ENCODE assay signal across 27 mouse cellular contexts in the genomic region with DNA sequence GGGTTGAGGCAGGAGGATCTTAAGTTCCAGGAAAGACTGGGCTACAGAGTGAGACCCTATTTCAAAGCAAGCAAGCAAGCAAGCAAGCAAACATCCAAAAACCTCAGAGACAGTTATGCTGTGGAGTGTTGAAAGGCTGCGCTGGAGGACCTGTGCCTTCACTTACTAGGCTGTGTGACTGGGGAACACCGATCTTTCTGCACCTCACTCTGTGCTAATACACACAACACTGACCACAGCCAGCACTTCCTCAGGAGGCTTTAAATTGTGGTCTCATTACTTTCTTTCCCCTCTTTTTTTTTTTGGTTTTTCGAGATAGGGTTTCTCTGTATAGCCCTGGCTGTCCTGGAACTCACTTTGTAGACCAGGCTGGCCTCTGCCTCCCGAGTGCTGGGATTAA. TPM values are rescaled to one million over a fixed set of nuclear protein-coding genes. Genes with fewer than 3 reads are reported as not detected.
DNase-seq lines count a peak whose midpoint lies in the region; ATAC-seq and TF ChIP-seq lines count a peak whose summit lies in the region.
"Had no signal": no experiment of that assay in that cellular context is flagged by ENCODE, and none has a peak within 500 bp of the region (broad histone marks: within the 10 kb centered on the region; RNA-seq: fewer than 3 reads in every experiment).

No protein-coding gene starts in this region.

- TF ChIP-seq POLR2A in MEL (IDR thresholded peaks at IDR 0.05; ENCODE audit: control insufficient read depth in 1 of 2, insufficient read depth in 1 of 2, low read depth in 1 of 2, low read length in 2 of 2, poor library complexity in 1 of 2) = no peak

- H3K4me2 ChIP-seq in liver, embryonic 12.5 days = no peak overlapping the region
- H3K4me2 ChIP-seq in liver, embryonic 16.5 days (ENCODE audit: low read depth, low read length) = no peak overlapping the region
- H3K4me2 ChIP-seq: embryonic facial prominence, embryonic 15.5 days; hindbrain, embryonic 14.5 days; intestine, embryonic 15.5 days had no signal

- no peak for ATAC-seq in liver, embryonic 12.5 days
- no peak for ATAC-seq in liver, embryonic 16.5 days (ENCODE audit: low read depth)
- ATAC-seq: forebrain, postnatal 0 days; intestine, embryonic 15.5 days; Patski had no signal

- no peak for TF ChIP-seq CTCF in MEL (IDR thresholded peaks at IDR 0.05 in 2 of 3, conservative IDR thresholded peaks at IDR 0.05 in 1 of 3; ENCODE audit: control insufficient read depth in 1 of 3, insufficient read depth in 1 of 3, low read depth in 2 of 3, low read length in 3 of 3, poor library complexity in 1 of 3, severe bottlenecking in 1 of 3)

- H3K4me3 ChIP-seq in liver, embryonic 12.5 days = no peak overlapping the region
- no peak overlapping the region for H3K4me3 ChIP-seq in MEL (ENCODE audit: control insufficient read depth in 1 of 2, insufficient read depth in 1 of 2, low read depth in 2 of 2, low read length in 2 of 2)
- H3K4me3 ChIP-seq in liver, embryonic 16.5 days (ENCODE audit: low read depth, low read length) = no peak overlapping the region
- H3K4me3 ChIP-seq: embryonic facial prominence, embryonic 15.5 days; erythroblast, embryonic 14.5 days; heart, embryonic 10.5 days; hindbrain, embryonic 10.5 days; intestine, embryonic 15.5 days had no signal

- H3K27ac ChIP-seq in liver, embryonic 12.5 days = peak overlapping the region; percentile 37; the same call in 1 of the 2 replicates
- no peak overlapping the region; the same call in 1 of the 2 replicates for H3K27ac ChIP-seq in MEL (ENCODE audit: control insufficient read depth, low read depth, low read length)
- H3K27ac ChIP-seq in liver, embryonic 16.5 days (ENCODE audit: low read length) = peak overlapping the region; percentile 42; the same call in 1 of the 2 replicates
- H3K27ac ChIP-seq: embryonic facial prominence, embryonic 15.5 days; heart, embryonic 10.5 days; hindbrain, embryonic 10.5 days; hindbrain, embryonic 14.5 days; intestine, embryonic 15.5 days had no signal

- H3K9ac ChIP-seq in liver, embryonic 12.5 days = no peak overlapping the region
- H3K9ac ChIP-seq in MEL (ENCODE audit: control insufficient read depth, low read depth, low read length, poor library complexity, severe bottlenecking) = no peak overlapping the region
- no peak overlapping the region for H3K9ac ChIP-seq in liver, embryonic 16.5 days (ENCODE audit: low read depth, low read length)
- H3K9ac ChIP-seq: embryonic facial prominence, embryonic 15.5 days; forebrain, postnatal 0 days; hindbrain, embryonic 14.5 days; intestine, embryonic 15.5 days had no signal

- no peaks in the 10 kb centered on the region for H3K27me3 ChIP-seq in liver, embryonic 12.5 days (replicated peaks)
- no peaks in the 10 kb centered on the region for H3K27me3 ChIP-seq in MEL (ENCODE audit: control insufficient read depth in 1 of 2, insufficient read depth in 2 of 2, low read length in 2 of 2)
- no peaks in the 10 kb centered on the region for H3K27me3 ChIP-seq in liver, embryonic 16.5 days (ENCODE audit: control insufficient read depth, insufficient read depth, low read depth, low read length)
- H3K27me3 ChIP-seq: embryonic facial prominence, embryonic 15.5 days; intestine, embryonic 15.5 days; Patski had no signal

- H3K4me1 ChIP-seq in liver, embryonic 12.5 days = peaks cover 34% of the 10 kb centered on the region
- peaks cover 0 to 7% of the 10 kb centered on the region in 2 experiments; a peak in 2 of 4 replicates for H3K4me1 ChIP-seq in MEL (ENCODE audit: control insufficient read depth in 1 of 2, insufficient read depth in 2 of 2, low read length in 2 of 2)
- H3K4me1 ChIP-seq in liver, embryonic 16.5 days (ENCODE audit: control insufficient read depth, low read depth, low read length) = peaks cover 8% of the 10 kb centered on the region
- H3K4me1 ChIP-seq: hindbrain, embryonic 10.5 days; intestine, embryonic 15.5 days had no signal

- no peak for TF ChIP-seq EP300 in MEL (IDR thresholded peaks at IDR 0.05; ENCODE audit: low read depth in 1 of 2, low read length in 2 of 2)

- DNase-seq in liver = no peak
- DNase-seq in 416B (ENCODE audit: low read depth) = peak; percentile 41
- no peak for DNase-seq in MEL (ENCODE audit: low read depth, low spot score)
- DNase-seq in lung, adult 18-20 months = no peak
- DNase-seq in testis, postnatal 10 days (ENCODE audit: low spot score) = no peak
- DNase-seq: adrenal gland, postnatal 25 days; cerebellum, adult 2 months; cerebellum, postnatal 10 days; embryo, embryonic 11 days; gastrocnemius, postnatal 36 days; heart, adult 18-20 months; heart, postnatal 14 days had no signal

- peaks cover 99% of the 10 kb centered on the region for H3K36me3 ChIP-seq in liver, embryonic 12.5 days
- H3K36me3 ChIP-seq in MEL (ENCODE audit: control insufficient read depth in 1 of 2, insufficient read depth in 2 of 2, low read length in 2 of 2) = peaks cover 10 to 49% of the 10 kb centered on the region in 2 experiments
- peaks cover 55% of the 10 kb centered on the region for H3K36me3 ChIP-seq in liver, embryonic 16.5 days (ENCODE audit: control insufficient read depth, insufficient read depth)

- 75% methylated on average over 4 of the region's 4 CpGs for WGBS in liver, embryonic 12.5 days (ENCODE audit: insufficient replicate concordance)
- WGBS in liver, embryonic 16.5 days (ENCODE audit: insufficient replicate concordance) = 67% methylated on average over 4 of the region's 4 CpGs

- no peaks in the 10 kb centered on the region for H3K9me3 ChIP-seq in liver, embryonic 12.5 days (replicated peaks)
- no peaks in the 10 kb centered on the region for H3K9me3 ChIP-seq in MEL (replicated peaks; ENCODE audit: insufficient read depth, low read length)
- H3K9me3 ChIP-seq in liver, embryonic 16.5 days (replicated peaks; ENCODE audit: control insufficient read depth, low read length) = no peaks in the 10 kb centered on the region
- H3K9me3 ChIP-seq: embryonic facial prominence, embryonic 15.5 days; G1E; heart, embryonic 10.5 days; hindbrain, embryonic 10.5 days; intestine, embryonic 15.5 days had no signal

- H3K79me2 ChIP-seq in MEL (ENCODE audit: control insufficient read depth, insufficient read depth, low read length, poor library complexity) = peaks cover 16% of the 10 kb centered on the region

- no peak for TF ChIP-seq RAD21 in MEL (IDR thresholded peaks at IDR 0.05; ENCODE audit: low read depth, low read length)

TF ChIP-seq in MEL, 35 proteins besides CTCF, POLR2A, EP300 and RAD21:
- 0 out of 2 replicates have a peak, but pooled peaks have one; percentile 7 for TF ChIP-seq POLR2AphosphoS2 (IDR thresholded peaks at IDR 0.05; ENCODE audit: low read length)
- no peak for TF ChIP-seq MEF2A (IDR thresholded peaks at IDR 0.05; ENCODE audit: extremely low read depth, insufficient replicate concordance, low read depth, low read length, poor library complexity, severe bottlenecking)

RNA-seq across cellular contexts. Expression of a gene that starts 8.2 kb away (rescaled TPM):
- 66.4 and 66.8 TPM in 2 replicates for polyA plus RNA-seq in liver, embryonic 12.5 days (2016; fragmentation: Nextera tagmentation; extraction: Ambion mirVana)
- total RNA-seq in MEL (2012; rRNA removed) = 163 and 180 TPM in 2 replicates
- 100 to 1,000 TPM; 146 to 228 TPM for polyA plus RNA-seq in MEL (2012; ENCODE audit: insufficient read depth in 1 of 2, insufficient read length in 2 of 2, low read depth in 1 of 2, low replicate concordance in 2 of 2, missing spikeins in 1 of 2)
- 33.4 and 34.2 TPM in 2 replicates for polyA plus RNA-seq in liver, embryonic 16.5 days (2015; fragmentation: Nextera tagmentation; extraction: Ambion mirVana)

RNA-seq across cellular contexts. Expression of a gene that starts 14.9 kb away (rescaled TPM):
- not detected in 2 replicates for polyA plus RNA-seq in liver, embryonic 12.5 days (2016; fragmentation: Nextera tagmentation; extraction: Ambion mirVana)
- 0.20 and 0.35 TPM in 2 replicates for total RNA-seq in MEL (2012; rRNA removed)
- 1 to 10 TPM in 1 of 2 experiments, not detected in 1; 1.2 TPM for polyA plus RNA-seq in MEL (2012; ENCODE audit: insufficient read depth in 1 of 2, insufficient read length in 2 of 2, low read depth in 1 of 2, low replicate concordance in 2 of 2, missing spikeins in 1 of 2)
- 0.07 TPM in 1 of 2 replicates, not detected in the other for polyA plus RNA-seq in liver, embryonic 16.5 days (2015; fragmentation: Nextera tagmentation; extraction: Ambion mirVana)
- total RNA-seq: adrenal gland, postnatal 25 days; forebrain, postnatal 0 days; heart, adult 18-20 months; heart, postnatal 14 days had no signal
- polyA plus RNA-seq: activated CD4-positive, CD25-positive, alpha-beta regulatory T cell, adult 4 months; CD4-positive, CD25-positive, alpha-beta regulatory T cell, adult 4 months; erythroblast, embryonic 14.5 days; forebrain, embryonic 11.5 days; G1E; heart, embryonic 14.5 days had no signal

RNA-seq across cellular contexts. Expression of a gene that starts 28.0 kb away (rescaled TPM):
- 0.30 and 0.31 TPM in 2 replicates for polyA plus RNA-seq in liver, embryonic 12.5 days (2016; fragmentation: Nextera tagmentation; extraction: Ambion mirVana)
- total RNA-seq in MEL (2012; rRNA removed) = 0.26 and 0.39 TPM in 2 replicates
- under 1 TPM in 1 of 2 experiments, not detected in 1; 0.78 TPM for polyA plus RNA-seq in MEL (2012; ENCODE audit: insufficient read depth in 1 of 2, insufficient read length in 2 of 2, low read depth in 1 of 2, low replicate concordance in 2 of 2, missing spikeins in 1 of 2)
- 0.05 and 0.08 TPM in 2 replicates for polyA plus RNA-seq in liver, embryonic 16.5 days (2015; fragmentation: Nextera tagmentation; extraction: Ambion mirVana)
- polyA plus RNA-seq: activated CD4-positive, CD25-positive, alpha-beta regulatory T cell, adult 4 months; CD4-positive, CD25-positive, alpha-beta regulatory T cell, adult 4 months had no signal

RNA-seq across cellular contexts. Expression of a gene that starts 41.2 kb away (rescaled TPM):
- 29.7 and 31.8 TPM in 2 replicates for polyA plus RNA-seq in liver, embryonic 12.5 days (2016; fragmentation: Nextera tagmentation; extraction: Ambion mirVana)
- total RNA-seq in MEL (2012; rRNA removed) = 41.0 and 49.0 TPM in 2 replicates
- 100 to 1,000 TPM in 1 of 2 experiments, 10 to 100 TPM in 1; 45.4 to 526 TPM for polyA plus RNA-seq in MEL (2012; ENCODE audit: insufficient read depth in 1 of 2, insufficient read length in 2 of 2, low read depth in 1 of 2, low replicate concordance in 2 of 2, missing spikeins in 1 of 2)
- 19.5 and 20.4 TPM in 2 replicates for polyA plus RNA-seq in liver, embryonic 16.5 days (2015; fragmentation: Nextera tagmentation; extraction: Ambion mirVana)
